Mouse (Mus musculus) heart, embryonic 16.5 days (tissue): ENCODE measurements around the gene Zbtb9. TPM values are rescaled to one million over a fixed set of nuclear protein-coding genes. Genes with fewer than 3 reads are reported as not detected.

Experiments used
- ATAC-seq: fragments of 200-750 bp; cut with Nextera tagmentation; replicated peaks from 2 replicates; pipeline ENCODE4 v1.8.0; 2017; ENCODE audit warnings: moderate number of reproducible peaks; ENCODE audit not compliant: insufficient read depth, low FRiP score; ENCODE audit errors: extremely low read depth
- H3K27ac ChIP-seq: fragments of 300-500 bp; sonication (generic); 2 replicates; pipeline ENCODE4 v1.5.1; 2014; ENCODE audit warnings: mild to moderate bottlenecking, low read length, control low read depth, moderate library complexity
- H3K27me3 ChIP-seq: fragments of 300-500 bp; sonication (generic); 2 replicates; pipeline ENCODE4 v1.6.1; 2014; ENCODE audit warnings: low read length, mixed read lengths; ENCODE audit not compliant: control insufficient read depth, insufficient read depth
- H3K36me3 ChIP-seq: fragments of 300-500 bp; sonication (generic); 2 replicates; pipeline ENCODE4 v1.6.1; 2014; ENCODE audit not compliant: control insufficient read depth, insufficient read depth
- H3K4me1 ChIP-seq: fragments of 300-500 bp; sonication (generic); 2 replicates; pipeline ENCODE4 v1.6.1; 2014; ENCODE audit warnings: low read length, mixed read lengths; ENCODE audit not compliant: control insufficient read depth, insufficient read depth
- H3K4me2 ChIP-seq: fragments of 300-500 bp; sonication (generic); 2 replicates; pipeline ENCODE4 v1.6.1; 2014; ENCODE audit warnings: low read depth, mild to moderate bottlenecking, control low read depth, low read length
- H3K4me3 ChIP-seq: fragments of 300-500 bp; sonication (generic); 2 replicates; pipeline ENCODE4 v1.5.1; 2014; ENCODE audit warnings: mild to moderate bottlenecking, control low read depth, low read length
- H3K9ac ChIP-seq: fragments of 300-500 bp; sonication (generic); 2 replicates; pipeline ENCODE4 v1.6.1; 2014; ENCODE audit warnings: low read length, control low read depth
- H3K9me3 ChIP-seq: fragments of 300-500 bp; sonication (generic); replicated peaks from 2 replicates; pipeline ENCODE4 v1.6.1; 2016; ENCODE audit warnings: low read length; ENCODE audit not compliant: control insufficient read depth
- WGBS: fragments of 180-500 bp; shearing (Covaris S2); extraction: QIAGEN DNeasy Blood & Tissue Kit; methylation state at CpG from one replicate; pipeline ENCODE4 v1.1.7; 2014; 5-methylcytosine and 5-hydroxymethylcytosine counted together
- polyA plus RNA-seq: library from polyadenylated mRNA; unstranded; fragments of >200 nt; fragmentation: Nextera tagmentation; extraction: Ambion mirVana; gene quantifications from 2 replicates; pipeline ENCODE4 v1.2.1, GENCODE M21; 2015

The Zbtb9 gene
- polyA plus RNA-seq, 1 experiment from 2014 or later, result 12.0 TPM

GRCm38 (mm10) chr17:26945824-26946495, 27.0 kb upstream of the Zbtb9 start:
- H3K4me2 ChIP-seq, result peak overlapping the region; percentile 90
- peak overlapping the region; percentile 58 for H3K4me3 ChIP-seq
- no peaks in the 10 kb centered on the region for H3K36me3 ChIP-seq
- no peaks in the 10 kb centered on the region for H3K9me3 ChIP-seq
- H3K4me1 ChIP-seq, result peaks cover 32% of the 10 kb centered on the region
- H3K9ac ChIP-seq, result peak overlapping the region; percentile 81
- WGBS, result 31% methylated on average over 13 of the region's 13 CpGs
- H3K27ac ChIP-seq, result peak overlapping the region; percentile 83
- no peak for ATAC-seq
- H3K27me3 ChIP-seq, result no peaks in the 10 kb centered on the region

DNA sequence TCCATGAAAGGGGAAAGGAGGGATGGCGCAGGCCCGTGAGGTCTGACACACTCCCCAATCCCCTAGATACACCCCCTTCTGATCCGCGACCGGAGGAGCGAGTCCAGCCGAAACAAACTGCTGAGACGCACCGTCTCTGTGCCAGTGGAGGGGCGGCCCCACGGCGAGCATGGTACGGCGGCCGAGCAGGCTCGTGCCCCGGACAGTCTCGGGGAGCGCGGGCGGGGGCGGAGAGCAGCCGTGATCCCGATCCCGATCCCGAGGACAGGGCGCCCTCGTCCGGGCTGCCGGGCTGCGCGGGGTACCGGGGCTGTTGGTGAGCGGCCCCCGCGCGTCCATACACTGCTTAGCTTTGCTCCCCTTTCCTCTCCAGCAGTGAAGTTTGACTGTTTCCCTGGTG, 26.4 kb upstream of the Zbtb9 start:
- 2% methylated on average over 37 of the region's 37 CpGs for WGBS
- ATAC-seq, result peak; percentile 49
- H3K4me2 ChIP-seq, result peak overlapping the region; percentile 90
- peaks cover 36% of the 10 kb centered on the region for H3K4me1 ChIP-seq
- H3K9ac ChIP-seq, result peak overlapping the region; percentile 81
- no peaks in the 10 kb centered on the region for H3K9me3 ChIP-seq
- peak overlapping the region; percentile 58 for H3K4me3 ChIP-seq
- H3K27me3 ChIP-seq, result no peaks in the 10 kb centered on the region
- H3K27ac ChIP-seq, result peak overlapping the region; percentile 83
- no peaks in the 10 kb centered on the region for H3K36me3 ChIP-seq

- Histone ChIP-seq H3K27ac (no peak overlapping the region), H3K4me3 (no peak overlapping the region)
These were observed 25.5 kb upstream of the Zbtb9 start for GRCm38 (mm10) chr17:26947231-26948100.

GRCm38 (mm10) chr17:26948316-26949050, 24.5 kb upstream of the Zbtb9 start:
- Histone ChIP-seq H3K4me1 (peaks cover 55% of the 10 kb centered on the region), H3K4me2 (peak overlapping the region; percentile 98), H3K9me3 (no peaks in the 10 kb centered on the region), H3K27ac (peak overlapping the region; percentile 60), H3K4me3 (peak overlapping the region; percentile 77), H3K27me3 (no peaks in the 10 kb centered on the region), H3K9ac (peak overlapping the region; percentile 85), H3K36me3 (no peaks in the 10 kb centered on the region)
- no peak for ATAC-seq
- 0% methylated on average over 40 of the region's 87 CpGs for WGBS

More at GRCm38 (mm10) chr17:26947231-26948100, 25.5 kb upstream of the Zbtb9 start:
- H3K27me3 ChIP-seq, result no peaks in the 10 kb centered on the region
- 67% methylated on average over 12 of the region's 12 CpGs for WGBS
- ATAC-seq, result no peak
- H3K4me2 ChIP-seq, result no peak overlapping the region; the same call in 1 of the 2 replicates
- no peak overlapping the region for H3K9ac ChIP-seq
- no peaks in the 10 kb centered on the region for H3K36me3 ChIP-seq
- H3K4me1 ChIP-seq, result peaks cover 45% of the 10 kb centered on the region
- no peaks in the 10 kb centered on the region for H3K9me3 ChIP-seq

DNA sequence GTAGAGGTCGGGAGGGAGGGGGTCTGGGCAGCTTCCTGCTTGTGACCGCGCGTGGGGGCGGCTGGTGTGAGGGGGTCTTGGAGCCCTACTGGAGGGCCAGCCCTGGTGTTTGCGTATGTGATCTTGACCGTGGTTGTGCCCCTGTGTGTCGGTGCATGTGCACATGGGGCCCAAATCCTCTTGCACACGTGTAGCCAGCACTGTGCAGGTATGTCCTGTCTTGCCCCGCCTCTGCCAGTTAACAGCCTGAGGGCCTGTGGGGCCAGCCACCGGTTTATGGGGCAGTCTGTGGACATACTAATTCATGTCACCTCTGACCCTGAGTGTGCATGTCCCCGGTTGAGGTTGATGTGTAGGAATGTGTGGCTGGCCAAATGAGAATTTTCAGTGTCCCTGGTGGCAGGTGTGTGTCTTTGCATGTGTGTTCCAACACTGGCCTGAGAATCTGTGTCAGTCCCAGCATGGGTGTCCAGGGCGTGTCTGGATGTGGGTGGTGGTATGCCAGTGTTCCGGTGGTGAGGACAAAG, 23.9 kb upstream of the Zbtb9 start:
- 11% methylated on average over 13 of the region's 14 CpGs for WGBS
- no peaks in the 10 kb centered on the region for H3K27me3 ChIP-seq
- H3K4me3 ChIP-seq, result peak overlapping the region; percentile 77
- H3K4me1 ChIP-seq, result peaks cover 58% of the 10 kb centered on the region
- peak overlapping the region; percentile 98 for H3K4me2 ChIP-seq
- H3K27ac ChIP-seq, result peak overlapping the region; percentile 60; the same call in 1 of the 2 replicates
- H3K36me3 ChIP-seq, result no peaks in the 10 kb centered on the region
- H3K9me3 ChIP-seq, result no peaks in the 10 kb centered on the region
- ATAC-seq, result no peak
- H3K9ac ChIP-seq, result peak overlapping the region; percentile 85

DNA sequence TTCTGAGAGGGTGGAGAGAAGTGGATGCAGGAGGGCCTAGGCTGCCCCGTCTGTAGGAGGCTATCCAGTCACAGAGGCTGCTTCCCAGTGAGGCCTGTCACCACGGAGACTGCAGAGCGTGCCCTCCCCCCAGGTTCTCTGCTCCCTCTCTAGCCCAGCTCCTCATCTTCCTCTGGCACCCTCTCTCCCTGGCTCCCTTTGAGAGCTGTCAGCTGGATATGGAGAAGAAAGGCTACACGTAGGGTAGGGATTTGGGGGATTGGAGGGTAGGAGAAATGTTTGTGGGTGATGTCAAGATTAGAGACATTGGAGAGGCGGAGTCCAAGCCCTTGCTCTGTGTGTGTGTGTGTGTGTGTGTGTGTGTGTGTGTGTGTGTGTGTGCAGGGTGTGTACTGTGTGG, 23.1 kb upstream of the Zbtb9 start:
- Histone ChIP-seq H3K4me2 (no peak overlapping the region), H3K4me1 (peaks cover 60% of the 10 kb centered on the region), H3K9me3 (no peaks in the 10 kb centered on the region), H3K27me3 (no peaks in the 10 kb centered on the region), H3K4me3 (no peak overlapping the region), H3K9ac (no peak overlapping the region), H3K27ac (no peak overlapping the region), H3K36me3 (no peaks in the 10 kb centered on the region)
- WGBS, result 50% methylated on average over 5 of the region's 5 CpGs
- no peak for ATAC-seq

DNA sequence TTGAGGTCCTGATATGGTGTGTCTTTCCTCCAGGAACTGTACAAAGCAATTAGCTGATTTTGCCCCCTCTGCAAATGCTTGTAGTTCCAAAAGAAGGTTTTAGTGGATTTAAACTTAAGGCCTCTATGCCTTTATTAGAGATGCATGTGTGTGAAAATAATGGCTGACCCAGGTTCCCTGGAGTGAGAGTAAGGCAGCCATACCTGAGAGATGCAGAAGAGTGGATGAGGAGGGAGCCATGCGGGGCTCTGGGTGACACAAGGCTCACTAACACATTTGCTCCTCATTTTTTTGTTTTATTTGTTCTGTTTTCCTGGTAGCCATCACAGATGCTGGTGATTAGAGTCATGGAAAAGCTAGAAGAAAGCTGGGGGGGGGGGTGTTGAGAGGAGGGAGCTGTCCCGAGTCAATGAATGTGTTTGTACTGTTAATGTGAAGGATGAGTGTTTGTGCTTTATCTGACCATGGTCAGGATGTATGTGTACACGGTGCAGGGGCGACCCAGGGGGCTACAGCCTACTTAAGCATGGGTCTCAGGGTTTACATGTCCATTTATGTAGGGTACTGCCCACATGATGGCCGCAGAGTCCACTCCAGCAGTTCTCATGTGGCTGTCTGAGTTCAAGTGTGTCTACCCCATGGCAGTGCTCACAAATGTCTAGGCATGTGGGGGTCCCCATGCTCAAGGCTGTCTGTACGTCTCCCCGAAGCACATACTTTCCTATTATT, 22.2 kb upstream of the Zbtb9 start:
- H3K9ac ChIP-seq, result peak overlapping the region; percentile 55
- H3K27ac ChIP-seq, result no peak overlapping the region
- WGBS, result 45% methylated on average over 7 of the region's 7 CpGs

DNA sequence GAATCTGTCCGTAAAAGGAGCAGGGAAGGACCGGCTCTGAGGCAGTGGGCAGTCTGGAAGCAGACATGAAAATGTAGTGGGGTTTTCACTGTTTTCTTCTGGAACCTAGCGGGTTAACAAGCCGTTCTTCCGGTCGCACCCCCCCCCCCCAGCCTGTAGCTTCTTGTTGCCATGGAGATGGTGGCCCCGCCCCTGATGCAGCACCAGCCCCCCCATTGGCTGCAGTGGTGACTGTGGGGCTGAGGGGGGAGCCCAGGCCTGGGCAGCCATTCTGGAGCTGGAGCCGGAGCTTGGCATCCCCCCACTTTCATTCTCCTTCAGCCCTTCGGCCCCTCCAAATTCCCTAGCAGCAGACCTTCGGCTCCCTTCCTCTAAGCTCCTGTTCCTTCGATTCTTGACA, 21.6 kb upstream of the Zbtb9 start:
- ATAC-seq, result peak; percentile 25; the same call in 1 of the 2 replicates
- Histone ChIP-seq H3K27ac (no peak overlapping the region), H3K4me1 (peaks cover 51% of the 10 kb centered on the region)

More for the DNA sequence above, 22.2 kb upstream of the Zbtb9 start:
- ATAC-seq, result no peak
- Histone ChIP-seq H3K27me3 (no peaks in the 10 kb centered on the region), H3K9me3 (no peaks in the 10 kb centered on the region), H3K4me2 (peak overlapping the region; percentile 59), H3K4me3 (peak overlapping the region; percentile 29; the same call in 1 of the 2 replicates), H3K36me3 (no peaks in the 10 kb centered on the region), H3K4me1 (peaks cover 58% of the 10 kb centered on the region)

More for the DNA sequence above, 21.6 kb upstream of the Zbtb9 start:
- 3% methylated on average over 10 of the region's 11 CpGs for WGBS
- Histone ChIP-seq H3K9ac (peak overlapping the region; percentile 55), H3K36me3 (no peaks in the 10 kb centered on the region), H3K4me2 (peak overlapping the region; percentile 59), H3K4me3 (peak overlapping the region; percentile 29), H3K27me3 (no peaks in the 10 kb centered on the region), H3K9me3 (no peaks in the 10 kb centered on the region)
